Mouse (Mus musculus) c-Kit-negative CD71-positive TER-119-positive erythroid progenitor cells, embryonic 14.5 days (primary cell): ENCODE data around the gene Cul3.

ENCODE experiments used
- DNase-seq: peaks from one replicate; pipeline ENCODE4 v3.0.0-alpha.2; 2013; ENCODE audit warnings: low read depth, low spot score

Cul3 gene

GRCm38 (mm10) chr1:80315533-80316045 lies 24.7 kb downstream of the Cul3 start:
- DNase-seq = no peak

- DNase-seq = no peak
Measured at GRCm38 (mm10) chr1:80293307-80293706, 47.0 kb downstream of the Cul3 start.

- DNase-seq = no peak
Measured at GRCm38 (mm10) chr1:80278731-80279130, 61.5 kb downstream of the Cul3 start.

- DNase-seq = no peak
Measured at GRCm38 (mm10) chr1:80260443-80260842, 79.8 kb downstream of the Cul3 start.

GRCm38 (mm10) chr1:80258632-80259031 lies 81.6 kb downstream of the Cul3 start:
- no peak for DNase-seq

- no peak for DNase-seq
Measured at GRCm38 (mm10) chr1:80253309-80253708, 87.0 kb downstream of the Cul3 start.

- DNase-seq = no peak
Measured at GRCm38 (mm10) chr1:80250247-80250646, 90.0 kb downstream of the Cul3 start.

GRCm38 (mm10) chr1:80247131-80247530 lies 93.1 kb downstream of the Cul3 start:
- no peak for DNase-seq

- no peak for DNase-seq
Measured at GRCm38 (mm10) chr1:80244123-80244522, 96.2 kb downstream of the Cul3 start.

- DNase-seq = no peak
Measured at GRCm38 (mm10) chr1:80241579-80241978, 98.7 kb downstream of the Cul3 start.

GRCm38 (mm10) chr1:80240017-80240660 lies 100.1 kb downstream of the Cul3 start:
- DNase-seq = no peak

GRCm38 (mm10) chr1:80239481-80239880 lies 100.8 kb downstream of the Cul3 start:
- DNase-seq = no peak

GRCm38 (mm10) chr1:80236951-80237702 lies 103.2 kb downstream of the Cul3 start:
- no peak for DNase-seq

GRCm38 (mm10) chr1:80236126-80236525 lies 104.2 kb downstream of the Cul3 start:
- DNase-seq = no peak

- no peak for DNase-seq
Measured at GRCm38 (mm10) chr1:80230612-80231011, 109.7 kb downstream of the Cul3 start.

- no peak for DNase-seq
Measured at GRCm38 (mm10) chr1:80224839-80225412, 115.4 kb downstream of the Cul3 start.

- DNase-seq = no peak
Measured at GRCm38 (mm10) chr1:80221151-80221550, 119.1 kb downstream of the Cul3 start.

- no peak for DNase-seq
Measured at GRCm38 (mm10) chr1:80218268-80218667, 122.0 kb downstream of the Cul3 start, which contains the start of gene Fam124b. Fam124b (minus strand) TSS chr1:80218473.
